Mouse (Mus musculus) natural killer cell, adult 2 months (primary cell): ENCODE results near the gene Tmem62.
A peak's percentile ranks its signal among the peaks of the same experiment; 100 is the strongest.
"Not testable (repeated sequence)": the region's sequence is repeated elsewhere in the genome, so short reads cannot be mapped to it uniquely, and the experiment has no call there.

Experiments
- DNase-seq, 2 experiments: peaks; one replicate each; pipeline ENCODE4 v3.0.0; 2022; ENCODE audit warnings: low spot score in 2 of 2

Gene Tmem62

GRCm38 (mm10) chr2:120976990-120977925, at the start of gene Tmem62:
TSS of gene Tmem62 (plus strand) at chr2:120977017.
- DNase-seq, result peak; percentile 68 to 74

GRCm38 (mm10) chr2:120933038-120933437, 43.8 kb upstream of the Tmem62 start:
- no peak for DNase-seq

DNA sequence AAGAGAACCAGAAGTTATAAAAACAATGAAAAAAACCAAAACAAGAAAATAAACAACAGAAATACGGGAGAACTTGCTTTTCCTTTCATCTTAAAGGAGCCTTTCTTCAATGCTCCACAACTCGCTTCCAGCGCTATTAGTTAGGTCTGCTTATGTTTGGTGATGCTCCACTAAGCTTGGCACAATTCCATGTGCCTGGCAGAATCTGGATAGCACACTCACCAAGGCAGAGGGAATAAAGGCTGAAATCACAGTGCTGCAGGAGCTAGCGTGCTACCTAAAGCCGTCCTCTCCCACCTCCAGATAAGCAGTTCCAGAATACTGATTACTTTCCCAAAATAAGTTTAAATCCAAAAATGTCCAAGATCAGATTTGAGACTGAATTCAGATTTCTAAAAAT, 25.6 kb upstream of the Tmem62 start:
- no peak for DNase-seq

DNA sequence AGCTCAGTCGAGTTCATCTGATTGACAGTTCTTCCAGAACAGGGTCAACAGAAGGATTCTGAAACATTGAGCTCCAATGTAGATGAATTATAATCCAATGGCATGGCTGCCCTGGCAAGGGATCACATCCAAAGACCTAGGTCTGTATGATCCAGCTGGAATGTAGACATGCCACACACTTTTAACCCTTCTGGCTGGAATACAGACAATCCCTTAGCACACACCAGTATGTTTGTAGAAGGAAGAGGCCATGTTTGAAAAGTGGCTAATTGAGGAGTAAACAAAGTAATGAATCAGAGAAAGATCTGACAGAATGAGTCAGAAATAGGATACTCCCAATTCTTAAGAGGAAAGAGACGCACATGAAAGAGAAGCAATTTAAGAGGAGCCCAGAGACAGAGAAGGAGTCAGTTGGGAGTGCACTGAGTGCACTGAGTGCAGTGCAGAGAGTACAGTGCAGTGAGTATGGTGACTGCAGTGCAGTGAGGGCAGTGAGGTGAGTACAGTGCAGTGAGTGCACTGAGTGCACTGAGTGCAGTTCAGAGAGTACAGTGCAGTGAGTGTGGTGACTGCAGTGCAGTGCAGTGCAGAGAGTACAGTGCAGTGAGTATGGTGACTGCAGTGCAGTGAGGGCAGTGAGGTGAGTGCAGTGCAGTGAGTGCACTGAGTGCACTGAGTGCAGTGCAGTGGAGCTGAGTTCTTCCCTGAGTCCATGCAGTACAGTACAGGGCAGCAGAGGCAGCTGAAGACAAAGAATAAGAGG, 24.5 kb upstream of the Tmem62 start:
- DNase-seq, result no peak

GRCm38 (mm10) chr2:120959363-120959762, 17.5 kb upstream of the Tmem62 start:
- DNase-seq, result no peak

DNA sequence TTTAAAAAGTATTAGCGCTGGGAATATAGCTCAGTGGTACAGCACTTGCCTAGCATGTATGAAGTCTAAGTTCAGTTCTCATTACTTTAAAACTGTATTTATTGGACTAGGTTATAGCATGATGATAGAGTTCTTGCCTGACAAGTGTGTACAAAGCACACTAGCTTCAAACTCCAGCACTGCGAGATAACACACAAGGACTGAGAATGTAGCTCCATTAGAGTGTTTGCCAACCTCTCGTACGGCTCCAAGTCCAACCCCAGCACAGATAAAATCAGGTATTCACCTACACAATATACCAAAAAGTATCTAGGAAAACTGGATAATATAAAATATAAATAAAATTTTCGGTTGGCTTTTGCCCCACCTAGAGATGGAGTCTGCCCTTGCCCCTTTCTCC, 17.0 kb upstream of the Tmem62 start:
- no peak for DNase-seq

- no peak for DNase-seq
Measured at GRCm38 (mm10) chr2:120960261-120960660, 16.6 kb upstream of the Tmem62 start.

DNA sequence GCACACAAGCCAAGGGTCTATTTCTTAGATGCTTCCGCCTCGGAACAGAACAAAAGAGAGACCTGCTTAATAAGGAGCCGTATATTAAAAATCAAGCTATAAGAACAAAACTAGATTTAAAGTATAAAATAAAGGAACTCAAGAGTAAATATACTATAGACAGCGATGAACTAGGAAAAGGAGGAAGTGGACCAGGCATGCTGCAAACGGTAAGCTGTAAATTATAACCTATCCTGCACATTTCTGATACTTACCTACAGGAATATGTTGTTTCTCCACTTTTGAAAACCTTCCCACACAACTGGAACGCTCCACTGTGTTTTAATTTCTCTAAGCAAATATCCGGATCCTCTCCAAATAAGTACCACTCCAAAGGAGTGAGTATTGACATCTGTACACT, 13.7 kb upstream of the Tmem62 start:
- DNase-seq, result no peak

DNA sequence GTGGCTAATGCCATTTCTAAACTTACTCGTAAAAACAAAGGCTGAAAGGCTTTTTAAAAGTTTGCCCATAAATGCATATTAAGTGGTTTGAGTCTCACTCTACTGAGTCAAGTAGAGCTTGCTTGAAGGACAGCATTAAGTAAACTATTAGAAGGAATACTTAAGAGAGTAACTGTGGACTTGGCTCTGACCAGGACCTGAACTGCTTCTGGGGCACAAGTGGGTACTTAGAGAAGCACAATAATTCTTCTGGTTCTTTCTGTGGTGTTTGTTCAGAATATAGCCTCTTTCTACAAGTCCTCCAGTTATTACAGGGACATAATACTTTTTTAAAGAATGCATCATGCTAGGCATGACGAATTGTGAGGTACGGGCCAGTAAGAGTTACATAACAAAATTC, 11.3 kb upstream of the Tmem62 start:
- no peak for DNase-seq

- DNase-seq, result no peak
Measured at GRCm38 (mm10) chr2:120970045-120970539, 6.7 kb upstream of the Tmem62 start.

- peak; percentile 86 to 89 for DNase-seq
Measured at GRCm38 (mm10) chr2:120970559-120971080, 6.2 kb upstream of the Tmem62 start, which contains the start of gene Ubr1. TSS of gene Ubr1 (minus strand) at chr2:120970715.

DNA sequence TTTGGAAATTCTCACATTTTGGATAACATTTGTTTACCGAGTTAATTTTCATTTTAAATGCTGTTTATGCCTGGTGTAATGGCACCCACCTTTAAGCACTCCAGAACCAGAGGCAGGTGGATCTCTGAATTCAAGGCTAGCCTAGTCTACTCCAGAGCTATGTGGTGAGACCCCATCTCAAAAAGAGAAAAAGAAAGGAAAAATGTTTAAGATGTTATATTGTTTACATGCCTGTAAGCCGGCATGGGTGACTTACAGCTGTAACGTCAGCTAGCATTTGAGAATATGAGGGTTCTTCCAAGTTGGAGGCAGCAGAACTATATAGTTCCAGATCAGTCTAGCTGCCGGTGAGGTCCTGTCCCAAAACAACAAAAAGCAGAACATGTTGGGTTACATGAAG, 5.1 kb upstream of the Tmem62 start:
- no peak for DNase-seq

- not testable (repeated sequence) for DNase-seq
Measured at GRCm38 (mm10) chr2:120972257-120972656, 4.6 kb upstream of the Tmem62 start.

DNA sequence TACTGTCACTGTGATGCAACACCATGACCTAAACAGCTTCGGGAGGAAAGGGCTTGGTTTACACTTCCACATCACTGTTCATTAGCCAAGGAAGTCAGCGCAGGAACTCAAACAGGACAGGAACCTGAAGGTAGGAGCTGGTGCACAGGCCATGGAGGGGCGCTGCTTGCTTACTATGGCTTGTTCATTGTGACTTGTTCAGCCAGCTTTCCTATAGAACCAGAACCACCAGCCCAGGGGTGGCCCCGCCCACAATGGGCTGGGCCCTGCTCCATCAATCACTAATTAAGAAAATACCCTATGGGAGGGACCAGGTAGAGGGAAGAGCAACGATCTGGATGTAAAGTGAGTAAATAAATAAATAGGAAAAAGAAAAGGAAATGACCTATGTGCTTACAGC, 3.9 kb upstream of the Tmem62 start:
- DNase-seq, result no peak

DNA sequence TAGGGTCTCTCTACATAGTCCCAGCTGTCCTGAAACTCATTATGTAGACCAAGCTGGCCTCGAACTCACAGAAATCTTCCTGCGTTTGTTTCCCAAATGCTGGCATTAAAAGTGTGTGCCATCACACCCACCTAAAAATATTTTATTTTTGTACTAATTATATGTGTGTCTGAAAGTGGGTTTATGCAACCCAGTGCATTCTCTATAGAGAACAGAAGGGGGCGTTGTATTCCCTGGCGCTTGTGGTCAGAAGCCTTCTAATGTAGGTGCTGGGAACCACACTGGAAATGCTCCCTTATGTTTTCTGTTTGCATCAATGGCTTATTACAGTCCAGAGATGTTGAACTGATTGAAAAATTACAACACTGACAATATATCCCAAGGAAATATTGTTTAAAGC, 509 bp upstream of the Tmem62 start:
- peak; percentile 17 to 27 for DNase-seq

GRCm38 (mm10) chr2:120977926-120978692, 1.3 kb downstream of the Tmem62 start:
- DNase-seq, result no peak

- no peak for DNase-seq
Measured at GRCm38 (mm10) chr2:120978693-120979037, 1.8 kb downstream of the Tmem62 start.

DNA sequence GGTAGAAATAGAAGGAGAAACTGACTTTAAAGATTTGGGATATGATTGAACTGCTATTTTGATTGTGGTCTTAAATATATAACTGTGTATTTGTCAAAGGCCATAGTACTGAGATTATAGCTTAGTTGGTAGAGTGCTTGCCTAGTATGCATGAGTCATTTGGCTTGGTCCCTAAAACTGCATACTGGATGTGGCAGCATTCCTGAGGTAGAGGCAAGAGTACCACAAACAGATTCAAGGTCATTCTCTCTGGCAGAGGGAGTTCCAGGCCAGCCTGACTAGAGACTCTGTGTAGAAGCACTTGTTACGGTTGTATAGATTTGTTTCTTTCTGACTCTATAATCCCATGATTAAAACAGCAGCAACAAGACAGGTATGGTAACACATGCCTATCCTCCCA, 3.0 kb downstream of the Tmem62 start:
- no peak for DNase-seq

DNA sequence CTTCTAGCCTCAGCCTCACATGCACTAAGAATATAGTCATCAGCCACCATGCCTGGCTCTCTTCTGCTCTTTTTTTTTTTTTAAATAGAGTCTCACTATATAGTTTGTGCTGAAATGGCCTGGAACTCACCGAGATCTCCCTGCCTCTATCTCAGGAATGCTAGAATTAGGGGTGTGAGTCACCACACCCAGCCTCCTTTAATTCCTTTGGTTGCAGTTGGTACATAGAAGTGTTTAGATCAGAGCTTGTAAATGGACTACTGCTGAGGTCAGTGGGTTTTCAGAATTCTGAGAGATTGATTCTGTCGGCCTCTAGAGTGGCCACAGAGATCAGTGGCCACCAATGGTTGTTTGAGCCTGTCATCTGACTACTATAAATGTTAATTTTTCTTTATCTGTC, 4.0 kb downstream of the Tmem62 start:
- no peak for DNase-seq

DNA sequence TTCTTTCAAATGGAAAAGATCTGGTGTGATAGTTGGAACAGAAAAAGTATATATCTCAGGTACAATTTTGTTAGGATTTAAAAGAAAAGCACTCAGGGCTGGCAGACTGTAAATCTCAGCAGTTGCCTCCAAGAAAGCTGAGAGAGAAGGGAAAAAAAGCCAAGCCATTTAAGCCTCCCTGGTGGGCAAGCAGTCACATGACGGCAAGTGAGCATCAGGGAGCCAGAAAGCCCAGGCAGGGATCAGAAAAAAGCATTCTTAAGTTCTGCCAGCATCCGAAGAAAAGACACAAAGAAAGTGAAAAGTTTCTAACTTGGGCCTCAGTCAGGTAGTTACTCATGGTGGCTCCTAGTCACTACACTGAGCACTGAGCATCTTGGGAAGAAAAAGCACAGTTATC, 6.8 kb downstream of the Tmem62 start:
- DNase-seq, result no peak

DNA sequence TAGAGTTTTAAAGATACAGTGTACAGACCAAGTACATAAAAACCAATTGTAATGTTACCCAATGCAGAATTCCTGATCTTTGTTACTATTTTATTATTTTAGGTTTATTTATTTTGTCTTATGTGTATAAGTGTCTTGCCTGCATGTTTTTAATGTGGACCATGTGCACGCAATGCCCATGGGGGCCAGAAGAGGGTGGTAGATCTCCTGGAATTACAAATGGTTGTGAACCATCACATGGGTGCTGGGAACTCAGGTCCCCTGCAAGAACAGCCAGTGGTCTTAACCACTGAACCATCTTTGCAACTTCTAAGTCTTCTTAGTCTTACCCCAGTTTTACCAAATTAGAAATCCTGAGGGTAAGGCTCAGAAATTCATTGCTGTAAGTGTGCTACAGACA, 8.4 kb downstream of the Tmem62 start:
- DNase-seq, result no peak

- DNase-seq, result no peak
Measured at GRCm38 (mm10) chr2:120991196-120991595, 14.4 kb downstream of the Tmem62 start.
